Mouse (Mus musculus): Measurements from ENCODE around the gene Snrpa1.

DNA sequence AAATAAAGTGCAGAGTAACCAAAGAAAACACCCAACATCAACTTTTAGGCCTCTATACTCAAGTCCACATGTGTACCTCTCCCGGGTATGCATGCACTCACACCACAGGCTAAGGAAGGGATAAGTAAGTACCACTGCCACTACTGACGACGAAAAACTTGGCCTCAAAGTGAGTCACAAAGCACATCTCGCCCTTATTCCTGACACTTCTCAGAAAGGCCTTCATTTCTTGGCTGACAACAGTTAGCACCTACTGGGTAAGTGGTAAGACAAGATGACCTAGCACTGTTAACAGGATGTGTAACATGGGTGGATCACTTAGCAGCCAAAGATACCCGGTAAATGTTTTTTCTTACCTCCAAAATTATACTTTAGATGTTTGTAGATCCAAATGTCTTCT, 45.7 kb downstream of the Snrpa1 start:
- TF ChIP-seq CTCF (IDR thresholded peaks at IDR 0.05; ENCODE audit: extremely low read depth, insufficient read depth, low read length), result no peak
- TF ChIP-seq POLR2A (IDR thresholded peaks at IDR 0.05; ENCODE audit: extremely low read depth, insufficient read depth, low read length), result no peak
